Mouse (Mus musculus) hindbrain, embryonic 13.5 days (tissue): Measurements from ENCODE around the gene Tecpr1. TPM values are rescaled to one million over a fixed set of nuclear protein-coding genes. Genes with fewer than 3 reads are reported as not detected.
A peak's percentile ranks its signal among the peaks of the same experiment; 100 is the strongest.

ENCODE experiments used
- ATAC-seq: fragments of 200-750 bp; cut with Nextera tagmentation; 2 replicates; pipeline ENCODE4 v1.8.0; 2017; ENCODE audit warnings: moderate TSS enrichment; ENCODE audit not compliant: low FRiP score
- H3K27ac ChIP-seq: fragments of 300-500 bp; sonication (generic); 2 replicates; pipeline ENCODE4 v1.5.1; 2015; ENCODE audit warnings: inconsistent platforms, mild to moderate bottlenecking, moderate library complexity
- H3K27me3 ChIP-seq: fragments of 300-500 bp; sonication (generic); 2 replicates; pipeline ENCODE4 v1.6.1; 2015; ENCODE audit warnings: mild to moderate bottlenecking, inconsistent platforms
- H3K36me3 ChIP-seq: fragments of 300-500 bp; sonication (generic); 2 replicates; pipeline ENCODE4 v1.6.1; 2015; ENCODE audit warnings: mild to moderate bottlenecking, inconsistent platforms
- H3K4me1 ChIP-seq: fragments of 300-500 bp; sonication (generic); replicated peaks from 2 replicates; pipeline ENCODE4 v1.6.1; 2015; ENCODE audit warnings: inconsistent platforms
- H3K4me2 ChIP-seq: fragments of 300-500 bp; sonication (generic); 2 replicates; pipeline ENCODE4 v1.6.1; 2015; ENCODE audit warnings: inconsistent platforms, mild to moderate bottlenecking, moderate library complexity
- H3K4me3 ChIP-seq: fragments of 300-500 bp; sonication (generic); 2 replicates; pipeline ENCODE4 v1.5.1; 2015; ENCODE audit warnings: mild to moderate bottlenecking, inconsistent platforms
- H3K9ac ChIP-seq: fragments of 300-500 bp; sonication (generic); 2 replicates; pipeline ENCODE4 v1.6.1; 2015; ENCODE audit warnings: mild to moderate bottlenecking, inconsistent platforms
- H3K9me3 ChIP-seq: fragments of 300-500 bp; sonication (generic); 2 replicates; pipeline ENCODE4 v1.6.1; 2016; ENCODE audit warnings: inconsistent platforms
- WGBS: fragments of 180-500 bp; shearing (Covaris S2); methylation state at CpG from one replicate; pipeline ENCODE4 v1.1.7; 2015; 5-methylcytosine and 5-hydroxymethylcytosine counted together
- polyA plus RNA-seq: library from polyadenylated mRNA; unstranded; fragments of >200 nt; fragmentation: Nextera tagmentation; extraction: Ambion mirVana; gene quantifications from 2 replicates; pipeline ENCODE4 v1.2.1, GENCODE M21; 2015

The Tecpr1 gene
- polyA plus RNA-seq, 1 experiment from 2014 or later = 41.5 TPM

DNA sequence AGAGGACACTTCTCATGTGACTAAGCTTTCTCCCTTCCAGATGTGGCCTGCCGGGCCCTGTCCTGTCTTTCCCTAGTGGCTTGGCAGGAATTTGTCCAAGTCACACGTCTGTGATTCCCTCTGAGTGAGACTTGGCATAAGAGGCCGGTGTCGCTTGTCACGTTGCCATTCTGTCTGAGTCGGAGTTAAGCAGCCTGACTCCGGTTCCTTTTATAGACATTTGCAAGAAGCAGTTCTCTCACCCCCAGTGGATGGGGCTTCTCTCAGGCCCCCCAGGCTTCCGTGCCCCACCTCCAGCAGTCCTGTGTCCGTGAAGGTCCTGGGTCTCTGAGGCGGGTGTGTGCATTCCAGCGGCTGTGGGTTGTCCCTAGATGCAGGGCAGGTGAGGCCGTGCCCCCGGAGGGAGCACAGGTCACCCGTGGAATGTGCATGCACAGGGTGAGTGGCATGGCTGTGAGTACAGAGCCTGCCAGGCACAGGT, 34.8 kb upstream of the Tecpr1 start:
- peak overlapping the region; percentile 100 for H3K4me3 ChIP-seq
- peaks cover 30% of the 10 kb centered on the region for H3K36me3 ChIP-seq
- 33% methylated on average over 14 of the region's 14 CpGs for WGBS
- H3K4me1 ChIP-seq = peaks cover 73% of the 10 kb centered on the region
- ATAC-seq = no peak
- peak overlapping the region; percentile 84 for H3K4me2 ChIP-seq
- H3K27ac ChIP-seq = no peak overlapping the region
- H3K9ac ChIP-seq = peak overlapping the region; percentile 98
- H3K9me3 ChIP-seq = no peaks in the 10 kb centered on the region
- H3K27me3 ChIP-seq = no peaks in the 10 kb centered on the region

DNA sequence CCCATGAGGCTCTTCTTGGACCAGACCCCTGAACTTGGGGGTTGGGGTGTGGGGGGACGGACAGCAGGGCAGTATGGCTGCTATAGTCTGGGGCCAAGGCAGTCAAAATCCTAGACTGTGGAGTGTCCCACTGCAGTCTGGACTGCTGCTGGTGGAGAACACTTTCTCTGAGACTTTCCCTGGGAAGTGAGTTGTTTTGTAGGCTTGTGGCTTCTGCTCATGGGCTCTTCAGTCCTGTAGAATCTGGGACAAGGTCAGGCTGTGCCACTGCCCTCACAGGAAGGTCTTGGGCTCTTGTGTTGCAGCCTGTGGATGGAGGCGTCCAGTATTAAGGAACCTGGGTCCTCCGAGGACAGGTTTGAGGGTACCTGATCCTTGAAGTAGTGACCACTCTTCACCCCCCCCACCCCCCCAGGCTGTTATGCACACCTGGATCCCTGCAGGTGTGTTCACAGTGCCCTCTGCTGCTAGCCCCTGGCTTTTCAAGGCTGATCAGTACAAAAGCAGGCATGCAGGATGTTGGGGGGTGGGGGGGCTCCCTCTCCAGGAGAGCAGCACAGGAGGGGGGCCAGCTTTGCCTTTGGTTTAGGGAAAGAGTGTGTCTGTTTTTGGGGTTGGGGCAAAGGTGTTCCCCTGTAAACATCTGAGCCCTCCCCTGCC, 34.2 kb upstream of the Tecpr1 start:
- WGBS = 87% methylated on average over 3 of the region's 3 CpGs
- H3K4me3 ChIP-seq = peak overlapping the region; percentile 100
- peaks cover 69% of the 10 kb centered on the region for H3K4me1 ChIP-seq

DNA sequence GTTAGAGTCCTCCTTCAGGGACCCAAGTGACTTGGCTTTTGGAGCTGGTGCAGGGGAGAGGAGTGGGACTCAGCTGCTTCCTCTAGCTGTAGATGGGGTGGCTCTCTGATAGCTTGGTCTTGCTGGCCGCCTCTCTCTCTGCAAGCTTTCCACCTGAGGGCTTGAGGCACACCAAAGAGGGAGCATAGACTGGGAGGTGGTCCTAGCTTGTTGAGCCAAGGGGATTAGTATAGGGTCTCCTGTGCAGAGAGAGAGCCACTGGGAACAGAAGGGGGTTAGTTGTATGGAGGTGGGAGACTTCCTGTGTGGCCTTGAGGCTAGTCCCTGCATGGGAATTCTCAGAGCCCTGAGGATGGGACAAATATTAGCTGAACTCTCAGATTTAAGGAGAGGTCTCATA, 33.5 kb upstream of the Tecpr1 start:
- peak overlapping the region; percentile 98 for H3K9ac ChIP-seq
- H3K4me3 ChIP-seq = peak overlapping the region; percentile 100
- no peaks in the 10 kb centered on the region for H3K27me3 ChIP-seq
- 33% methylated on average over 1 of the region's 1 CpGs for WGBS
- peaks cover 22% of the 10 kb centered on the region for H3K36me3 ChIP-seq
- peak overlapping the region; percentile 87 for H3K27ac ChIP-seq
- H3K4me1 ChIP-seq = peaks cover 65% of the 10 kb centered on the region
- peak overlapping the region; percentile 84 for H3K4me2 ChIP-seq
- no peaks in the 10 kb centered on the region for H3K9me3 ChIP-seq
- ATAC-seq = no peak

More for the DNA sequence above, 34.2 kb upstream of the Tecpr1 start:
- ATAC-seq = no peak
- H3K9ac ChIP-seq = peak overlapping the region; percentile 98
- H3K4me2 ChIP-seq = peak overlapping the region; percentile 84
- H3K27me3 ChIP-seq = no peaks in the 10 kb centered on the region
- no peaks in the 10 kb centered on the region for H3K9me3 ChIP-seq
- H3K36me3 ChIP-seq = peaks cover 27% of the 10 kb centered on the region
- no peak overlapping the region for H3K27ac ChIP-seq

DNA sequence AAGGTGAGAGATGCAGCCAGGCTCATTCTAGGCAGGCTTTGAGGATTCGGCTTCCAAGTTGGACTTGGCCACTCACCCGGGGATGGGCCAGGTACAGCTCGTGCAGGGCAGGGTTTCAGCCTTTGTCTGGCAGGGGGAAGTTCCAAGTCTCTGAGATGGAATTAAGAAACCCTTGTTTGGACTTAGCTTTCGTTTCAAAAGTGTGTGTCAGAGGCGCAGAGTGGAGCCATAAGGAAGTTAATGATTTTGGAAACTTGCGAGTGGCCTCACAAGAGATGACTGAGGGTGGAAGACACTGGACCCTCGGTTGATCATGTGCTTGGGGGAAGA, 33.1 kb upstream of the Tecpr1 start:
- ATAC-seq = no peak
- Histone ChIP-seq H3K4me3 (peak overlapping the region; percentile 100), H3K27me3 (no peaks in the 10 kb centered on the region), H3K9me3 (no peaks in the 10 kb centered on the region), H3K4me1 (peaks cover 61% of the 10 kb centered on the region), H3K36me3 (peaks cover 19% of the 10 kb centered on the region), H3K4me2 (peak overlapping the region; percentile 84), H3K27ac (peak overlapping the region; percentile 87), H3K9ac (peak overlapping the region; percentile 98)
- WGBS = 11% methylated on average over 7 of the region's 7 CpGs

DNA sequence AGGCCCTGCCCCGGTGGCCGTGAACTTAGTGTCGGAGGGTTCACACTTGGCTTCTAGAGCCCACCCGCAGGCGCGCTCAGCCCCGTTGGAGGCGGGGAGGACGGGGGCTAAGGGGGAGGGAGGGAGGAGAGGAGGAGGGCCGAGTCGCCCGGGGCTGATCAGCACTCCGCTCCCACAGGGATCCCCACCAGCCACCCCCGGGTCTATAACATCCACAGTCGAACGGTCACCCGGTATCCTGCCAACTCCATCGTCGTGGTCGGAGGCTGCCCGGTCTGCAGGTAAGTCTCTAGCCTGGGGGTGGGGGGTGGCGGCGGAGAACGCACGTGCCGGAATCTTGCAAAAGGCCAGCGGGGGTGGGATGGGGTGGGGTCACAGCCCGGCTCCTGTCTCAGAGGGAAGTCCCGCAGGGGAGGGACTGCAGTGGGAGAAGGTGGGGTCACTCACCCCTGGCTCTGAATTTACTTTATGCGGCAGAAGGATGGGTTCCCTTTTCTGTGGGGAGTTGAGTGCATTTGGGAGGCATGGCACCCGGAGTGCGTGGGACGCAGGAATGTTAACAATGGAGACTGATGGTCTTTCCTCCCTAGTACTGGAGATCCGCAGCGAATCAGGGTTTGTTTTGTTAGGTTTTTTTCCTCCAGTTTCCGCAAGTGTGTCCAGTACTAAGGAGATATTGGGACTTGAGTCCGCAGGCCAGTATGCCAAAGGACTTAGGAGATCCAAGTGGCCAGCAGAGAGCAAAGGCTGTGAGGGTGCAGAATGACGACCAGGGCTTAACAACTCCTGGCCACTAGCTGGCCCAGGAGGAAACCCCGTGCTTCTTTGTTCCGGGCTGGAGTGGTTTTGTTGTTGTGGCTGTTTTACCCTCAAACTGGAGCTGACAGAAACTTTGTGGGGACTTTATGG, 32.5 kb upstream of the Tecpr1 start:
- H3K4me2 ChIP-seq = peak overlapping the region; percentile 84
- peaks cover 13% of the 10 kb centered on the region for H3K36me3 ChIP-seq
- ATAC-seq = peak; percentile 68
- peak overlapping the region; percentile 98 for H3K9ac ChIP-seq
- no peaks in the 10 kb centered on the region for H3K27me3 ChIP-seq
- H3K4me3 ChIP-seq = peak overlapping the region; percentile 100
- H3K4me1 ChIP-seq = peaks cover 55% of the 10 kb centered on the region
- peak overlapping the region; percentile 87 for H3K27ac ChIP-seq
- no peaks in the 10 kb centered on the region for H3K9me3 ChIP-seq
- WGBS = under 1% methylated on average over 40 of the region's 40 CpGs

DNA sequence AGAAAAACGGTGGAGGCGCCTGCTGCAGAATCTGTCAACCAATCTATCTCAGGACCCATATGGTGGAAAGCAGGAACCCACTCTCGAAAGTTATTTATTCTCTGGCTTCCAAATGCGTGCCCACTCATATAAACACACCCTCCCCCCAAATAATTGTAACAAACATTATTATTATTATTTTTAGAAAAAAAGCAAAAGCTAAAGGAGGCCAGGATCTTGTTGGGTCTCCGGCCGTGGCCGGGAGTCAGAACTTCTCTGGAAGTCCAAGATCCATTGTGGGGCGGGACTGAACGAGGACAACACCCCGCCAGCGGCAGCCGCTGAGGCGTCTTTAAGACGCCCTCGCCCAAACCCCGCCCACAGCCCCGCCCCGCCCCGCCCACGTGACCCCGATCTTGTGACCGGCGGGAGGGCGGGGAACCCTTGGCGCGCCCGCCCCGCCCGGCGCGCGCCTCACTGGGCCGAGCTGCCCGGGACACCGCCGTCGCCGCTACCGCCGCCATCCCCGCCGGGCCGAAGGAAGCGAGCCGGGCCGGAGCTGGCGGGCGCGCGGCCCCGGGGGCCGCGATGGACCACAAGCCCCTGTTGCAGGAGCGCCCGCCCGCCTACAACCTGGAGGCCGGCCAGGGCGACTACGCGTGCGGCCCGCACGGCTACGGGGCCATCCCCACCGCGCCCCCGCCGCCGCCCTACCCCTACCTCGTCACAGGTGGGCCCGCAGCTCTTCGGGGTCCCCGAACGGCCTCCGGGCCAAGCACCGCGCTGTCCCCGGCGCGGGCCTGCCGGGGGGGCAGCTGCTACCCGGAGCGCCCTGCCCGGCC, 31.6 kb upstream of the Tecpr1 start:
- peak overlapping the region; percentile 84 for H3K4me2 ChIP-seq
- ATAC-seq = peak; percentile 76
- peaks cover 5% of the 10 kb centered on the region; the same call in 1 of the 2 replicates for H3K36me3 ChIP-seq
- peaks cover 46% of the 10 kb centered on the region for H3K4me1 ChIP-seq
- H3K9me3 ChIP-seq = 0 out of 2 replicates have a peak, but pooled peaks cover 3% of the 10 kb centered on the region
- H3K4me3 ChIP-seq = peak overlapping the region; percentile 100
- H3K27ac ChIP-seq = peak overlapping the region; percentile 87
- no peaks in the 10 kb centered on the region for H3K27me3 ChIP-seq
- peak overlapping the region; percentile 98 for H3K9ac ChIP-seq
- under 1% methylated on average over 64 of the region's 84 CpGs for WGBS

DNA sequence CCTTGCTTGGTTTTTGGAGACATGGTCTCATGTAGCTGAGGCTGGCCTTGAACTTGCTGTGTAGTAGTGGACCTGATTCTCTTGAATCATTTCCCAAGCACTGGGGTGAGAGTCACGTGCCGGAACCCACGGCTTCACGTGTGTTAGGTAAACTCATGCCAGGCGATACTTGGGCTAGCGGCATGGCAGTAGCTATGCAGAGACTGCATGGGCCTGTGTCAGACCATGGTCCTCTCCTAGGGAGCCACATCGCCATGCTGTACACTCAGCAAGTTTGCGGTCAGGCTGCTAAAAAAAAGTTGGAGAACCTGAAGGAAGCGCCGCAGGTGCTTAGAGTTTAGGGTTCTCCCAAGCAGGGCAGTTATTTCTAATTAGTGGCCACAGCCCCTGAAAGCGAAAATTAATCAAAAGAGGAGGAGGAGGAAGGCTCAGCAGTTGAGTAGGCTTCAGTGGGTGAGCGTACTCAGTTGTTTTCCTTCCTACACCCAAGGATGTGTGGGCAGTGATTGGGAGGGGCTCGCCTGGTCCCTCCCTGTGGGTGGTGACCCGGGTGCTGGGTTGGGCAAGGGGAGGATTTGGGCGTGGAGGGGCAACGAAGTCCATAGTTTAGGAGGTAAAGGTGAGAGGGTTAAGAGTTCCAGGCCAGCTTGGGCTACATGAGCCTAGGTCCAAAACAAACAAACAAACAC, 30.9 kb upstream of the Tecpr1 start:
- ATAC-seq = peak; percentile 12; the same call in 1 of the 2 replicates
- peaks cover 41% of the 10 kb centered on the region for H3K4me1 ChIP-seq
- H3K4me3 ChIP-seq = peak overlapping the region; percentile 100
- H3K9ac ChIP-seq = peak overlapping the region; percentile 98; the same call in 1 of the 2 replicates
- H3K27me3 ChIP-seq = no peaks in the 10 kb centered on the region
- H3K9me3 ChIP-seq = 0 out of 2 replicates have a peak, but pooled peaks cover 4% of the 10 kb centered on the region
- H3K36me3 ChIP-seq = 0 out of 2 replicates have a peak, but pooled peaks cover 4% of the 10 kb centered on the region
- no peak overlapping the region for H3K27ac ChIP-seq
- peak overlapping the region; percentile 84 for H3K4me2 ChIP-seq
- WGBS = 61% methylated on average over 16 of the region's 16 CpGs

DNA sequence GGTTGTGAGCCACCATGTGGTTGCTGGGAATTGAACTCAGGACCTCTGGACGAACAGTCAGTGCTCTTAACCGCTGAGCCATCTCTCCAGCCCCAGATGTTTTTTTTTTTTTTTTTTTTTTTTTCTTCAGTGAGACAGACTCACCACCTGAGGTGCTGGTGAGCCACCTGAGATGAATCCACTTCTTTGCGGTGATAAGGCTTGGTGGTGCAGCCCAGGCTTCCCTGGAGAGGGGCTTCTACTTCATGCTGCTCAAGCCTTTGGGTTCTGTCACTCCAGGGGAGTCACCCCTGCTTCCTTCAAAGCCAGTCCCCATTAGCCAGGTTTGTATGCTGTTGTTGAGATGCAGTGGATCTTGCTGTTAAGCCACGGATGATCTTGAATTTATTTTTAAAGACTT, 29.8 kb upstream of the Tecpr1 start:
- Histone ChIP-seq H3K36me3 (no peaks in the 10 kb centered on the region), H3K9me3 (0 out of 2 replicates have a peak, but pooled peaks cover 4% of the 10 kb centered on the region), H3K27me3 (no peaks in the 10 kb centered on the region), H3K4me2 (no peak overlapping the region), H3K4me1 (peaks cover 30% of the 10 kb centered on the region), H3K9ac (no peak overlapping the region), H3K27ac (no peak overlapping the region), H3K4me3 (no peak overlapping the region)
- ATAC-seq = no peak
- 74% methylated on average over 4 of the region's 4 CpGs for WGBS

DNA sequence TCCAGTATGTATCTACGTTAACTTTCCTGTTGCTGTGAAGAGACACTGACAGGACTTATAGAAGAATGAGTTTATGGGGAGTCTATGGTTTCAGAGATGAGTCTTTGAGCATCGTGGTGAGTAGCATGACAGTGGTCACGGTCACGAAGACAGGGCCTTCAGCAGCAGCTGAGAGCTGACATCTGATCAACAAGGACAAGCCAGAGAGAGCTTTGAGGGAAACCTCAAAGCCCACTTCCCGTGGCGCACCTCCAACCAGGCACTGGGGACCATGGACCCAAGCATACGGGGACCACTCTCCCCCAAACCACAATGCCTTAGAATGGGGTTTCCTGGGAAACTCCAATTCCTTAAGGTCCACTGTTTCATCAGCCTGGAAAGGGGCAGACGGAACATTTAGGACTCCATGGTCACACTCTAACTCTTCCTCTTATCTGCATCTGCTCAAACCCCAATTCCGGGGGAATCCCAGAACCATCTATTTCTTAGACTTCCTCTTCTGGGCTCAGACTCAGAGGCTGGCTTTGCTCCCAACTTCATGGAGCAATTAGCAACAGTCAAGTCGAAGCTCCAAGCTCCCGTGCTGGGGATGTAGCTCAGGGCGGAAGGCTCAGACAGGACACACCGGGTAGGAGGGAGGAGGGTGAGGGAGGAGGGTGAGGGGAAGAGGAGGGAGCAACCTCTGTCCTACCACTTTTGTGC, 28.6 kb upstream of the Tecpr1 start:
- 0 out of 2 replicates have a peak, but pooled peaks cover 4% of the 10 kb centered on the region for H3K9me3 ChIP-seq
- 88% methylated on average over 13 of the region's 13 CpGs for WGBS
- H3K27me3 ChIP-seq = no peaks in the 10 kb centered on the region
- no peak overlapping the region for H3K27ac ChIP-seq
- ATAC-seq = no peak
- H3K4me1 ChIP-seq = peaks cover 18% of the 10 kb centered on the region
- no peak overlapping the region for H3K9ac ChIP-seq
- no peak overlapping the region for H3K4me2 ChIP-seq
- H3K36me3 ChIP-seq = no peaks in the 10 kb centered on the region
- H3K4me3 ChIP-seq = no peak overlapping the region

DNA sequence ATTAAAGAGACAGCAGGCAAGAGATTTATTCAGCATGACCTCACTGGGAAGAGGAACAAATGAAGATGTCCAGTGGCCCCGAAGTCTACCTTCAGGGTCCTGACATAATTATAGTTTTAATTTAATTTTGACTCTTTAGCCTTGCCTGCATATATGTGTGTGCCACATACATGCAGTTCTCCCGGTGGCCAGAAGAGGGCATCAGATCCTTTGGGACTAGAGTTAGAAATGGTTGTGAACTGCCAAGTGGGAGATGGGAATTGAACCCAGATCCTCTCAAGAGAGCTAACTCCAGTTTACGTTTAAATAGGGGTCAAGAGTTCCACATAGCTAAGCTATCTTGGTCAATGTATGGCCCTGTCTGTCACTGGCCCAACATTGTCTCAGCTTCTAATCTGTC, 26.5 kb upstream of the Tecpr1 start:
- WGBS = 82% methylated on average over 3 of the region's 3 CpGs
- Histone ChIP-seq H3K4me2 (no peak overlapping the region), H3K27ac (no peak overlapping the region), H3K36me3 (no peaks in the 10 kb centered on the region), H3K4me3 (no peak overlapping the region), H3K9me3 (0 out of 2 replicates have a peak, but pooled peaks cover 4% of the 10 kb centered on the region), H3K4me1 (peaks cover 7% of the 10 kb centered on the region), H3K27me3 (no peaks in the 10 kb centered on the region), H3K9ac (no peak overlapping the region)
- ATAC-seq = no peak
